ENCODE assay signal across 8 mouse cellular contexts in the genomic region with DNA sequence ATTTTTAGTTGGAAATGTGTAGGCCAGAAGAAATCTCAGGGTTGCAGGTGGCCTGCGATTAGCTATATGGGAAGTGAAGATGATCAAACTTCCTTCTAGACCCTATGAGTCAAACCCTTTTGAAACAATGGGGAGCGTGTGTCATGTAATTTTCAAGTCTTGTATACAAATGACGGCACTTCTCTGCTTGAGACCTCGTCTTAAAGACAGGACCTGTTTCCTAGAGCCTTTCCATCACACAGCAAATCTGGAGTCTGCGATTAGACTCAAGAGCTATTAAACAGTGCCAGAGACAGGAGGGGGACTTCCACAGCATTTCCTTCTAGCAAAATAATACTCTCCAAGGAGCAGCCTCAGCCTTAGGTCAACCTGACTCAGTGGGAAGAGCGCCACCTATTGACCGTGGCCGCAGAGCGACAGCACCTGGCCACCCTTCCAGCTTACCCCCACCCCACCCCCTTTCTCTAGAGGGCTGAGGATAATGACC.
DNase-seq lines count a peak whose midpoint lies in the region; ATAC-seq and TF ChIP-seq lines count a peak whose summit lies in the region.

No protein-coding gene starts in this region.

- no peaks in the 10 kb centered on the region for H3K36me3 ChIP-seq in forebrain, embryonic 12.5 days (replicated peaks)
- H3K36me3 ChIP-seq in limb, embryonic 14.5 days (ENCODE audit: control insufficient read depth, insufficient read depth, low read length): no peaks in the 10 kb centered on the region
- H3K36me3 ChIP-seq in stomach, embryonic 16.5 days (ENCODE audit: control insufficient read depth, insufficient read depth, low read length): no peaks in the 10 kb centered on the region

- H3K4me1 ChIP-seq in forebrain, embryonic 12.5 days: no peaks in the 10 kb centered on the region; the same call in 1 of the 2 replicates
- H3K4me1 ChIP-seq in limb, embryonic 14.5 days (ENCODE audit: control insufficient read depth, insufficient read depth, low read length): peaks cover 18% of the 10 kb centered on the region
- peaks cover 7% of the 10 kb centered on the region; the same call in 1 of the 2 replicates for H3K4me1 ChIP-seq in stomach, embryonic 16.5 days (ENCODE audit: control insufficient read depth, insufficient read depth, low read length)

- 35% methylated on average over 9 of the region's 9 CpGs for WGBS in forebrain, embryonic 12.5 days
- WGBS in limb, embryonic 14.5 days: 26% methylated on average over 9 of the region's 9 CpGs
- 36% methylated on average over 9 of the region's 9 CpGs for WGBS in stomach, embryonic 16.5 days

- no peak overlapping the region for H3K4me3 ChIP-seq in forebrain, embryonic 12.5 days (replicated peaks)
- H3K4me3 ChIP-seq in limb, embryonic 14.5 days (replicated peaks; ENCODE audit: low read length): no peak overlapping the region
- no peak overlapping the region for H3K4me3 ChIP-seq in stomach, embryonic 16.5 days (replicated peaks; ENCODE audit: low read length)

- H3K9me3 ChIP-seq in forebrain, embryonic 12.5 days: no peaks in the 10 kb centered on the region
- no peaks in the 10 kb centered on the region for H3K9me3 ChIP-seq in limb, embryonic 14.5 days (ENCODE audit: control insufficient read depth, low read length)
- H3K9me3 ChIP-seq in stomach, embryonic 16.5 days (replicated peaks; ENCODE audit: control insufficient read depth, low read length): no peaks in the 10 kb centered on the region

- no peak overlapping the region for H3K9ac ChIP-seq in forebrain, embryonic 12.5 days
- H3K9ac ChIP-seq in limb, embryonic 14.5 days (ENCODE audit: low read depth, low read length, severe bottlenecking): no peak overlapping the region
- no peak overlapping the region for H3K9ac ChIP-seq in stomach, embryonic 16.5 days (ENCODE audit: low read length)

- H3K27me3 ChIP-seq in forebrain, embryonic 12.5 days: no peaks in the 10 kb centered on the region; the same call in 1 of the 2 replicates
- H3K27me3 ChIP-seq in limb, embryonic 14.5 days (ENCODE audit: control insufficient read depth, insufficient read depth, low read length): no peaks in the 10 kb centered on the region
- H3K27me3 ChIP-seq in stomach, embryonic 16.5 days (ENCODE audit: control insufficient read depth, insufficient read depth, low read length): no peaks in the 10 kb centered on the region

- no peak overlapping the region for H3K4me2 ChIP-seq in forebrain, embryonic 12.5 days
- no peak overlapping the region for H3K4me2 ChIP-seq in limb, embryonic 14.5 days (replicated peaks; ENCODE audit: low read depth, low read length, severe bottlenecking)
- H3K4me2 ChIP-seq in stomach, embryonic 16.5 days (ENCODE audit: low read depth, low read length): no peak overlapping the region

- no peak overlapping the region for H3K27ac ChIP-seq in forebrain, embryonic 12.5 days
- H3K27ac ChIP-seq in limb, embryonic 14.5 days (replicated peaks; ENCODE audit: low read depth, low read length): no peak overlapping the region
- H3K27ac ChIP-seq in stomach, embryonic 16.5 days (ENCODE audit: low read length): no peak overlapping the region

- DNase-seq in cerebellum, postnatal 14 days: peak; percentile 46 to 55
- DNase-seq in cerebellum, adult 8-10 months: no peak
- DNase-seq in heart, postnatal 4 days: peak; percentile 81
- peak; percentile 56 for DNase-seq in limb, embryonic 14.5 days (ENCODE audit: low spot score)

- peak; percentile 83 for ATAC-seq in activated CD4-positive, CD25-positive, alpha-beta regulatory T cell, adult 4 months
- ATAC-seq in forebrain, embryonic 12.5 days (ENCODE audit: low FRiP score): 0 out of 2 replicates have a peak, but pooled peaks have one; percentile 49
- ATAC-seq in limb, embryonic 14.5 days (ENCODE audit: low FRiP score, low read depth): peak; percentile 69; the same call in 1 of the 2 replicates
- peak; percentile 59; the same call in 1 of the 2 replicates for ATAC-seq in monocyte, adult 5-6 weeks (replicated peaks; ENCODE audit: insufficient number of reproducible peaks, low FRiP score, low TSS enrichment, poor library complexity, severe bottlenecking)
- peak; percentile 75 for ATAC-seq in stomach, embryonic 16.5 days (ENCODE audit: insufficient read depth, low FRiP score)

- no peak for TF ChIP-seq POLR2A in limb, embryonic 14.5 days (IDR thresholded peaks at IDR 0.05; ENCODE audit: borderline replicate concordance, extremely low read depth, insufficient read depth, insufficient read length)
